Mouse (Mus musculus) kidney, postnatal 0 days (tissue): ENCODE data around the gene Clba1. TPM values are rescaled to one million over a fixed set of nuclear protein-coding genes. Genes with fewer than 3 reads are reported as not detected.

Experiments
- ATAC-seq: fragments of 200-750 bp; cut with Nextera tagmentation; replicated peaks from 2 replicates; pipeline ENCODE4 v1.8.0; 2017; ENCODE audit warnings: low read depth, moderate number of reproducible peaks, moderate TSS enrichment, moderate library complexity; ENCODE audit not compliant: low FRiP score
- DNase-seq: peaks from one replicate; pipeline ENCODE4 v3.0.0-alpha.2; 2016; ENCODE audit warnings: low spot score
- H3K27ac ChIP-seq: fragments of 300-500 bp; sonication (generic); 2 replicates; pipeline ENCODE4 v1.5.1; 2014; ENCODE audit warnings: mild to moderate bottlenecking
- H3K27me3 ChIP-seq: fragments of 300-500 bp; sonication (generic); 2 replicates; pipeline ENCODE4 v1.6.1; 2014; ENCODE audit warnings: low read length, mixed read lengths; ENCODE audit not compliant: insufficient read depth
- H3K36me3 ChIP-seq: fragments of 300-500 bp; sonication (generic); 2 replicates; pipeline ENCODE4 v1.6.1; 2014; ENCODE audit warnings: low read length, mixed read lengths; ENCODE audit not compliant: insufficient read depth
- H3K4me1 ChIP-seq: fragments of 300-500 bp; sonication (generic); replicated peaks from 2 replicates; pipeline ENCODE4 v1.6.1; 2014; ENCODE audit warnings: antibody characterized with exemption, low read length, mixed read lengths; ENCODE audit not compliant: insufficient read depth
- H3K4me2 ChIP-seq: fragments of 300-500 bp; sonication (generic); 2 replicates; pipeline ENCODE4 v1.6.1; 2014; ENCODE audit warnings: mild to moderate bottlenecking, low read length, moderate library complexity, mixed read lengths
- H3K4me3 ChIP-seq: fragments of 300-500 bp; sonication (generic); replicated peaks from 2 replicates; pipeline ENCODE4 v1.5.1; 2014; ENCODE audit warnings: low read depth, low read length
- H3K9ac ChIP-seq: fragments of 300-500 bp; sonication (generic); 2 replicates; pipeline ENCODE4 v1.6.1; 2014; ENCODE audit warnings: low read depth, low read length
- H3K9me3 ChIP-seq: fragments of 300-500 bp; sonication (generic); replicated peaks from 2 replicates; pipeline ENCODE4 v1.6.1; 2016; ENCODE audit warnings: low read length, inconsistent platforms, mixed read lengths
- CTCF ChIP-seq: IDR thresholded peaks from 2 replicates; pipeline ENCODE4 v1.5.1; 2016; ENCODE audit warnings: antibody characterized with exemption, low read depth, mild to moderate bottlenecking, moderate library complexity
- WGBS: fragments of 180-500 bp; shearing (Covaris S2); extraction: QIAGEN DNeasy Blood & Tissue Kit; methylation state at CpG from one replicate; pipeline ENCODE4 v1.1.7; 2014; 5-methylcytosine and 5-hydroxymethylcytosine counted together
- polyA plus RNA-seq: library from polyadenylated mRNA; unstranded; fragments of >200 nt; fragmentation: Nextera tagmentation; extraction: Ambion mirVana; gene quantifications from 2 replicates; pipeline ENCODE4 v1.2.1, GENCODE M21; 2015

Clba1 gene
- polyA plus RNA-seq, 1 experiment from 2014 or later = 16.0 TPM

GRCm38 (mm10) chr12:112806044-112806443 lies 2.7 kb upstream of the Clba1 start:
- no peaks in the 10 kb centered on the region for H3K9me3 ChIP-seq
- TF ChIP-seq CTCF = no peak
- H3K4me2 ChIP-seq = no peak overlapping the region
- ATAC-seq (no peak), DNase-seq (no peak)
- H3K4me1 ChIP-seq = peaks cover 12% of the 10 kb centered on the region
- H3K9ac ChIP-seq = no peak overlapping the region
- H3K27ac ChIP-seq = no peak overlapping the region
- no peaks in the 10 kb centered on the region for H3K36me3 ChIP-seq
- H3K27me3 ChIP-seq = no peaks in the 10 kb centered on the region
- 71% methylated on average over 6 of the region's 6 CpGs for WGBS
- no peak overlapping the region for H3K4me3 ChIP-seq

GRCm38 (mm10) chr12:112807796-112808195 lies 941 bp upstream of the Clba1 start:
- H3K9ac ChIP-seq = 0 out of 2 replicates have a peak overlapping the region, but pooled peaks have one; percentile 62
- ATAC-seq = no peak
- no peak overlapping the region for H3K4me3 ChIP-seq
- H3K27ac ChIP-seq = no peak overlapping the region
- peaks cover 1% of the 10 kb centered on the region; the same call in 1 of the 2 replicates for H3K36me3 ChIP-seq
- H3K4me1 ChIP-seq = peaks cover 4% of the 10 kb centered on the region
- H3K4me2 ChIP-seq = no peak overlapping the region
- no peaks in the 10 kb centered on the region for H3K9me3 ChIP-seq
- TF ChIP-seq CTCF = no peak
- 82% methylated on average over 4 of the region's 4 CpGs for WGBS
- no peak for DNase-seq
- no peaks in the 10 kb centered on the region for H3K27me3 ChIP-seq

GRCm38 (mm10) chr12:112808212-112808586 lies 538 bp upstream of the Clba1 start:
- peaks cover 3% of the 10 kb centered on the region; the same call in 1 of the 2 replicates for H3K36me3 ChIP-seq

GRCm38 (mm10) chr12:112809641-112810040 lies 904 bp downstream of the Clba1 start:
- peaks cover 7% of the 10 kb centered on the region for H3K4me1 ChIP-seq
- peak overlapping the region; percentile 62 for H3K9ac ChIP-seq
- peak overlapping the region; percentile 94 for H3K4me2 ChIP-seq
- peaks cover 6% of the 10 kb centered on the region; the same call in 1 of the 2 replicates for H3K36me3 ChIP-seq
- H3K4me3 ChIP-seq = peak overlapping the region; percentile 60
- H3K9me3 ChIP-seq = no peaks in the 10 kb centered on the region
- no peak for TF ChIP-seq CTCF
- DNase-seq = no peak
- H3K27ac ChIP-seq = peak overlapping the region; percentile 72
- WGBS = 22% methylated on average over 8 of the region's 8 CpGs
- H3K27me3 ChIP-seq = no peaks in the 10 kb centered on the region
- no peak for ATAC-seq

More at GRCm38 (mm10) chr12:112808212-112808586, 538 bp upstream of the Clba1 start:
- Histone ChIP-seq H3K9ac (peak overlapping the region; percentile 62; the same call in 1 of the 2 replicates), H3K4me1 (peaks cover 6% of the 10 kb centered on the region), H3K4me2 (peak overlapping the region; percentile 94), H3K27me3 (no peaks in the 10 kb centered on the region), H3K9me3 (no peaks in the 10 kb centered on the region), H3K27ac (no peak overlapping the region), H3K4me3 (peak overlapping the region; percentile 60)
- ATAC-seq (peak; percentile 3; the same call in 1 of the 2 replicates), DNase-seq (no peak)
- WGBS = 47% methylated on average over 5 of the region's 5 CpGs
- TF ChIP-seq CTCF = no peak

- peaks cover 10% of the 10 kb centered on the region; the same call in 1 of the 2 replicates for H3K36me3 ChIP-seq
- ATAC-seq = no peak
- H3K4me3 ChIP-seq = no peak overlapping the region
- H3K9ac ChIP-seq = peak overlapping the region; percentile 62; the same call in 1 of the 2 replicates
- H3K4me1 ChIP-seq = peaks cover 7% of the 10 kb centered on the region
- WGBS = 66% methylated on average over 19 of the region's 19 CpGs
- no peaks in the 10 kb centered on the region for H3K27me3 ChIP-seq
- H3K9me3 ChIP-seq = no peaks in the 10 kb centered on the region
- peak overlapping the region; percentile 94 for H3K4me2 ChIP-seq
- 0 out of 2 replicates have a peak overlapping the region, but pooled peaks have one; percentile 72 for H3K27ac ChIP-seq
- no peak for TF ChIP-seq CTCF
- DNase-seq = no peak
Observed at GRCm38 (mm10) chr12:112810092-112810885, 1.6 kb downstream of the Clba1 start.

- Histone ChIP-seq H3K36me3 (peaks cover 16% of the 10 kb centered on the region), H3K27ac (no peak overlapping the region), H3K9ac (0 out of 2 replicates have a peak overlapping the region, but pooled peaks have one; percentile 27), H3K4me1 (peaks cover 7% of the 10 kb centered on the region), H3K4me3 (no peak overlapping the region), H3K9me3 (no peaks in the 10 kb centered on the region), H3K27me3 (no peaks in the 10 kb centered on the region), H3K4me2 (no peak overlapping the region)
- TF ChIP-seq CTCF = no peak
- ATAC-seq = no peak
- no peak for DNase-seq
- 71% methylated on average over 7 of the region's 7 CpGs for WGBS
Observed at GRCm38 (mm10) chr12:112813370-112813769, 4.6 kb downstream of the Clba1 start.
